Mouse (Mus musculus) stomach, embryonic 14.5 days (tissue): Measurements from ENCODE around the gene Cdc123. TPM values are rescaled to one million over a fixed set of nuclear protein-coding genes. Genes with fewer than 3 reads are reported as not detected.

Source experiments
- ATAC-seq: fragments of 200-750 bp; cut with Nextera tagmentation; 2 replicates; pipeline ENCODE4 v1.8.0; 2017; ENCODE audit warnings: low read depth, moderate TSS enrichment; ENCODE audit not compliant: insufficient number of reproducible peaks, insufficient read depth, low FRiP score
- H3K27ac ChIP-seq: fragments of 300-500 bp; sonication (generic); 2 replicates; pipeline ENCODE4 v1.5.1; 2014; ENCODE audit warnings: mild to moderate bottlenecking, low read length, moderate library complexity, mixed read lengths
- H3K27me3 ChIP-seq: fragments of 300-500 bp; sonication (generic); 2 replicates; pipeline ENCODE4 v1.6.1; 2014; ENCODE audit warnings: low read length, control low read depth, mixed read lengths; ENCODE audit not compliant: control insufficient read depth, insufficient read depth
- H3K36me3 ChIP-seq: fragments of 300-500 bp; sonication (generic); 2 replicates; pipeline ENCODE4 v1.6.1; 2014; ENCODE audit warnings: mild to moderate bottlenecking, control low read depth, low read length, moderate library complexity, mixed read lengths; ENCODE audit not compliant: control insufficient read depth, insufficient read depth
- H3K4me1 ChIP-seq: fragments of 300-500 bp; sonication (generic); 2 replicates; pipeline ENCODE4 v1.6.1; 2014; ENCODE audit warnings: low read length, control low read depth, mixed read lengths; ENCODE audit not compliant: control insufficient read depth, insufficient read depth
- H3K4me2 ChIP-seq: fragments of 300-500 bp; sonication (generic); replicated peaks from 2 replicates; pipeline ENCODE4 v1.6.1; 2014; ENCODE audit warnings: low read depth, low read length, control low read depth
- H3K4me3 ChIP-seq: fragments of 300-500 bp; sonication (generic); 2 replicates; pipeline ENCODE4 v1.5.1; 2014; ENCODE audit warnings: low read depth, low read length, control low read depth
- H3K9ac ChIP-seq: fragments of 300-500 bp; sonication (generic); replicated peaks from 2 replicates; pipeline ENCODE4 v1.6.1; 2014; ENCODE audit warnings: low read depth, mild to moderate bottlenecking, control low read depth, low read length, moderate library complexity, mixed read lengths
- H3K9me3 ChIP-seq: fragments of 300-500 bp; sonication (generic); 2 replicates; pipeline ENCODE4 v1.6.1; 2016; ENCODE audit warnings: low read depth, low read length, control low read depth; ENCODE audit not compliant: control insufficient read depth
- WGBS: fragments of 180-500 bp; shearing (Covaris S2); extraction: QIAGEN DNeasy Blood & Tissue Kit; methylation state at CpG from one replicate; pipeline ENCODE4 v1.1.7; 2014; 5-methylcytosine and 5-hydroxymethylcytosine counted together
- polyA plus RNA-seq: library from polyadenylated mRNA; unstranded; fragments of >200 nt; fragmentation: Nextera tagmentation; extraction: Ambion mirVana; gene quantifications from 2 replicates; pipeline ENCODE4 v1.2.1, GENCODE M21; 2014

The Cdc123 gene
- polyA plus RNA-seq = 277 and 302 TPM in 2 replicates

DNA sequence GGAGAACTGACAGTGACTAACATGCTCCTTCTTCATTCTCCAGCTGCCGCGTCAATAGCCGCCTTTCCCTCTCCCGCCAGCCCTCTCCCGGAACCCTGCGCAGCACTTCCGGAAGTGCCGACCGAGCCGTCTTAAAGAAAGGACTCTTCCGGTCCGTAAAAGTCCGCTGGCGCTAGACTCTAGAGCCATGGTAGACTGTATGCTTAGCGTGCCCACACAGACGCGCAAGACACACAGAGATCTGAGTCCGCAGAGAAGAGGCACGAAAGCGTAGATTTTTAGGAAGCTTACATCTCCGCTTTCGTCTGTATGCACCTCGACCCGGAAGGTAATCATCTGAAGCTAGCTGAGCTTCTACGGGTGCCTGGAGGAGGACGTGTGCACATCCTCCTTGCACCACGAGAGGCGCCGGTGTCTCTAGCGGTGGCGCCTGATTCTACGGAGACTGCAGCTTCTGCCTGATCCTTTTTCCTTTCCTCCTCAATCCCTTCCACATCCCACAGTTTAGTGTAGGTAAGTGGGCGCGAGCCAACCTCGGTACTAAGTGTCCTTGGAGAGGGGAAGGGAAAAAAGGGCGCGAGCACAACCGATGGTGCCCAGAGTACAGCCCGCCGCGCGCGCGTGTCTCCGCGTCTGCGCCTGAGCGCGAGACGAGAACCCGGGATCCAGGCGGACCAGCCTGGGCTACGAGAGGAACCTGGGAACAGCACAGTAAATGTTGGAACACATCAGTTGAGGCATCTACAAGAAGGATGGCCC is at the start of gene Cdc123, which contains the start of gene Nudt5:
TSS of gene Cdc123 (minus strand) at position 292 of the 759 bp plus-strand sequence.
TSS of gene Nudt5 (plus strand) at position 147 of the 759 bp plus-strand sequence.
- Histone ChIP-seq H3K4me3 (peak within 1 kb of the TSS; percentile 78), H3K9ac (peak within 1 kb of the TSS; percentile 85), H3K27me3 (no peaks in the 10 kb centered on the region), H3K9me3 (no peaks in the 10 kb centered on the region), H3K36me3 (peaks cover 13% of the 10 kb centered on the region), H3K4me1 (no peaks in the 10 kb centered on the region), H3K4me2 (peak within 1 kb of the TSS; percentile 62), H3K27ac (peak within 1 kb of the TSS; percentile 86)
- under 1% methylated on average over 53 of the region's 53 CpGs for WGBS
- ATAC-seq = peak; percentile 93

DNA sequence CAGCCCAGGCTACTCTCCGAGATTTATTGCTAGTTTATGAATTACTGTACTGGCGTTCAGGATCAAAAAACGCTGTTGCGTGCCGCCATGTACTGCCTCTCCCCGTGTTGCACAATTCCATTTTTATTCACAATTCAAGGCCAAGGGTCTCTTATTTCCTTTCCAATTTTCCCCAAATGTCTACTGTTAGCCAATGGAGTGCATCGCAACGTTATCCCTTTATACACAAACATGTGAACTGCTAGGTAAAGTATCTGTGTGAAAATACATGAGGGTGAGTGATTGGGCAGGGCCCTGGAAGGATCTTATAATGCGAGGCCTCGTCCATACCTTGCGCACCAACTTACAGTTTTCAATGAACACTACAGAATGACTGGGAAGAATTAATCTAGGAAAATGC is 49.3 kb upstream of the Cdc123 start:
- no peak overlapping the region for H3K27ac ChIP-seq
- H3K4me3 ChIP-seq = peak overlapping the region; percentile 81
- H3K4me2 ChIP-seq = peak overlapping the region; percentile 48
- no peaks in the 10 kb centered on the region for H3K9me3 ChIP-seq
- H3K36me3 ChIP-seq = peaks cover 9% of the 10 kb centered on the region
- ATAC-seq = no peak
- H3K4me1 ChIP-seq = no peaks in the 10 kb centered on the region
- WGBS = 28% methylated on average over 11 of the region's 11 CpGs
- H3K9ac ChIP-seq = peak overlapping the region; percentile 93
- H3K27me3 ChIP-seq = no peaks in the 10 kb centered on the region

DNA sequence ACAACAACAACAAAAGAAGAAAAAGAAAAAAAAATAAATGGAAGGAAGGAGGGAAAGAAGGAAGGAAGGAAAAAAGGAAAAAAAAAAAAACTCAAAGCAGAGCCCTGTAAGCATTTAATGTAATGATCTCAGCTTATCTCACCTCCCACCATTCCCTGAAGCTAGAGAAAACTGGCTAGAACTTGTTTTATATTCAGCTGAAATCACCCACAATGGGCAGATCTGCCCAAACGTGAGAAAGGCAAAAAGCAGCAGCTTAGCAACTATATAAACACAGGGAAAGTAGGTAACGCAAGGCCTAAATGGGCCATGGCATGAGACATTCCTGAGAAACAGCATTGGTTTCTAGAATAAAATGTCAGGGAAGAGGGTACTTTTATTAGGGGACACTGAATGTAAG is 44.4 kb upstream of the Cdc123 start:
- Histone ChIP-seq H3K9me3 (no peaks in the 10 kb centered on the region), H3K27me3 (no peaks in the 10 kb centered on the region), H3K4me3 (no peak overlapping the region), H3K27ac (no peak overlapping the region), H3K36me3 (peaks cover 43% of the 10 kb centered on the region), H3K4me1 (no peaks in the 10 kb centered on the region), H3K4me2 (no peak overlapping the region), H3K9ac (no peak overlapping the region)
- ATAC-seq = no peak
- WGBS = 55% methylated on average over 2 of the region's 2 CpGs

DNA sequence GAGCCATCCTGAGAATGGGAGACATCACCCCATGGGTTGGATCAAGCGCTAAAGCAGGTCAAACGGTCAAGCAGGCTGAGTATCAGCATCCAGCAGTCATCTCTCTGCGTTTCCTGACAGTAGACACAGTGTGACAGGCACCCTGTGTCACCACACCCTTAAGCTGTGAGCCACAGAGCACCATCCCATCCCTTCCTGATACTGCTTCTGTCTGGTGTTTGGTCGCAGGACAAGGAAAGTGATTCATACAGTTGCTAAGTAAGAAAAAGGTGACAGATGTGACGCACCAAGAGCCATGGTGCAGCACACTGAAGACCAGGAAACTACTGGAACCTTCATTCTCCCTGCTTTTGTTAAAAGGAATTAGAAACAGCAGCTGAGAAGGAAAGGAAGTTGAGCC is 43.9 kb upstream of the Cdc123 start:
- ATAC-seq = no peak
- 82% methylated on average over 5 of the region's 5 CpGs for WGBS
- H3K9ac ChIP-seq = no peak overlapping the region
- no peaks in the 10 kb centered on the region for H3K4me1 ChIP-seq
- H3K4me3 ChIP-seq = no peak overlapping the region
- H3K27ac ChIP-seq = no peak overlapping the region
- H3K4me2 ChIP-seq = no peak overlapping the region
- H3K36me3 ChIP-seq = peaks cover 45% of the 10 kb centered on the region
- H3K9me3 ChIP-seq = no peaks in the 10 kb centered on the region
- no peaks in the 10 kb centered on the region for H3K27me3 ChIP-seq

DNA sequence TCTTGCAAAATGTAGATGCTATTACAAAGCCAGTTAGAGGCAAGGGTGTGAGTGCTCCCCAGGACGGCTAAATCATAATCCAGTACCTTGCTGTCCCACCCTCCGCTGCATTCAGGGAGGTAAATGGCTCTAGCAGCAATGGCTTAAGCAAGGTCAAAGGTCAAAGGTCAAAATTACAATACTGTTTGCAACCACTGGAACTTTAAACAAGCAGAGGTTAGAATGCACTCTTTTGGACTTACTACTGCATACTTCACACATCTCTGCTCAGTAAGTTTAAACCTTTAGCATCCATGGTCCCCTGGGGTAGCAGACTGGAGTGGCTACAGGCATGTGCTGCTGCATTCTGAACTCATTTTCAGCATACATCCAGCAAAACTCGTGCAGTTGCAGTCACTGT is 32.5 kb upstream of the Cdc123 start:
- 68% methylated on average over 3 of the region's 3 CpGs for WGBS
- peaks cover 61% of the 10 kb centered on the region for H3K36me3 ChIP-seq
- H3K4me3 ChIP-seq = no peak overlapping the region
- H3K27ac ChIP-seq = no peak overlapping the region
- no peak overlapping the region for H3K4me2 ChIP-seq
- H3K4me1 ChIP-seq = no peaks in the 10 kb centered on the region
- H3K9ac ChIP-seq = no peak overlapping the region
- no peak for ATAC-seq
- no peaks in the 10 kb centered on the region for H3K27me3 ChIP-seq
- H3K9me3 ChIP-seq = no peaks in the 10 kb centered on the region

DNA sequence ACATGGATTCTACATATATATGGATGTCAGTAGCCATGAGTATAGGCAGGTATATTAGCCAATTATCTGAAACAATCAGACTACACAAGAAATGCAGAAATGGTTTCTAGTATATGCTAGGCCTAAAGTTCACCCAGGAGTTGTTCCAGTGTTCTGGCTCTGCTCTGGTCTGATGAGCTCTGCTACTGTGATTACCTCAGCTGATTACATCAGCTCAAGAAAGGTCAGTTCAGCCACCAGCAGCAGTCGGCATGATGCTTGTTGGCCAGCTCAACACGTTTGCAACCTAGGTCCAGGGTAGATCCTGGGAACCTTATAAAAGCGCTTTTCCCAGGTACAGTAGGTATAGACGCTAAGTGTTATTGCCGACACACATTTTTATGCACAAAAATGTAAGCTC is 24.8 kb upstream of the Cdc123 start:
- ATAC-seq = no peak
- Histone ChIP-seq H3K4me3 (no peak overlapping the region), H3K9ac (no peak overlapping the region), H3K36me3 (peaks cover 56% of the 10 kb centered on the region), H3K27ac (no peak overlapping the region), H3K27me3 (no peaks in the 10 kb centered on the region), H3K4me1 (no peaks in the 10 kb centered on the region), H3K9me3 (no peaks in the 10 kb centered on the region), H3K4me2 (no peak overlapping the region)
- WGBS = 90% methylated on average over 5 of the region's 5 CpGs

DNA sequence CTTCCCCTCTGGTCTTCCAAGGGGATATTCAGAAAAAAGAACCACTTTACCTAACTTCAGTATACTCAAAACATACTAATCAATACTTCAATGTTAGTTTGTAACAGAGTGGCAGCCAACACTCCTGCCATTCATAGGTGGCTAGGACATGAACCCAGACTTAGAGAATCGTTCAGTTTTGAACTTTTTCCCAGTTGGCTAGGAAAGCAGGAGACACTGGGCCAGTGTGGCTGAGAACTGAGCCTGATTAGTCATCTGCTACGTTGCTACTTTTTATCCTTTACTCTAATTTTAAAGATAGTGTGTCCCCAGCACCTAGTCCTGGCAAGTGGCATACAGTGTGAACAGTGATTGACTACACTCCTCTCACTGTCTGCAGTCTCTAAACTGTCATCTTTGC is 22.7 kb upstream of the Cdc123 start:
- no peaks in the 10 kb centered on the region for H3K9me3 ChIP-seq
- no peak overlapping the region for H3K27ac ChIP-seq
- H3K36me3 ChIP-seq = peaks cover 49% of the 10 kb centered on the region
- H3K9ac ChIP-seq = no peak overlapping the region
- no peak overlapping the region for H3K4me2 ChIP-seq
- WGBS = 82% methylated on average over 2 of the region's 2 CpGs
- no peaks in the 10 kb centered on the region for H3K27me3 ChIP-seq
- no peak for ATAC-seq
- H3K4me3 ChIP-seq = no peak overlapping the region
- no peaks in the 10 kb centered on the region for H3K4me1 ChIP-seq

DNA sequence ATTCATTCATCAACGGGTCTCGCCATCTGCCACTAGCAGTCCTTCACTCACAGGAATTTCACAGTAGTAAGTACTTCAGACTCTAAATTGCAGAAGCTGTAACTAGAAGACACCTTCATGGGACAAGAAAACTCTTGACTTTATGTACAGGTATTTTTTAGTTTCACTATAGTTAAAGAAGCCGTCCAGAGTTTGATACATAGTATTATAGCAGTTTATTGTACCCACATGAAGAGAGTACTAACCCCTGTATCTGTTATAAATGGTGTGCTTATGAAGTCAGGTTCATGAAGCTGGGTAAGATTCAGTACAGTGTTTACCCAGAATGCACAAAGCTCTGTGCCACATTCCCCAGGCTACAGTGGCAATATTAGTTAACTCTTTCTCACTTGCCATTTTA is 17.9 kb upstream of the Cdc123 start, which contains the start of gene Gm13199:
TSS of gene Gm13199 (minus strand) at position 101 of the 400 bp plus-strand sequence.
- H3K27me3 ChIP-seq = no peaks in the 10 kb centered on the region
- H3K4me3 ChIP-seq = no peak within 1 kb of the TSS
- no peak within 1 kb of the TSS for H3K27ac ChIP-seq
- no peak within 1 kb of the TSS for H3K9ac ChIP-seq
- peaks cover 36% of the 10 kb centered on the region for H3K36me3 ChIP-seq
- H3K4me1 ChIP-seq = no peaks in the 10 kb centered on the region
- no peaks in the 10 kb centered on the region for H3K9me3 ChIP-seq
- no peak within 1 kb of the TSS for H3K4me2 ChIP-seq
- WGBS = 92% methylated on average over 3 of the region's 3 CpGs
- no peak for ATAC-seq
